Mouse (Mus musculus) CH12.LX (cell line): ENCODE data around the gene 3110018I06Rik.

Source experiments
- CTCF ChIP-seq, 2 experiments: IDR thresholded peaks in 1 of 2; conservative IDR thresholded peaks in 1 of 2; 2 replicates each; pipeline ENCODE4 v1.5.1; 2011 to 2012; ENCODE audit warnings: low read depth in 2 of 2, low read length in 2 of 2, improper control_type of control experiment in 1 of 2, inconsistent platforms in 1 of 2, mild to moderate bottlenecking in 1 of 2, moderate library complexity in 1 of 2
- E2F4 ChIP-seq: IDR thresholded peaks from 2 replicates; pipeline ENCODE4 v1.6.1; 2011; ENCODE audit warnings: low read depth, low read length, improper control_type of control experiment; ENCODE audit not compliant: insufficient replicate concordance
- EP300 ChIP-seq: IDR thresholded peaks from 2 replicates; pipeline ENCODE4 v1.6.1; 2011; ENCODE audit warnings: low read length, improper control_type of control experiment
- MAX ChIP-seq: IDR thresholded peaks from 2 replicates; pipeline ENCODE4 v1.6.1; 2011; ENCODE audit warnings: low read length, improper control_type of control experiment
- PAX5 ChIP-seq: IDR thresholded peaks from 2 replicates; pipeline ENCODE4 v1.6.1; 2012; ENCODE audit warnings: low read length, inconsistent platforms, mixed read lengths
- POLR2A ChIP-seq: IDR thresholded peaks from 2 replicates; pipeline ENCODE4 v1.6.1; 2011; ENCODE audit warnings: low read depth, mild to moderate bottlenecking, improper control_type of control experiment, low read length
- POLR2AphosphoS2 ChIP-seq: IDR thresholded peaks from 2 replicates; pipeline ENCODE4 v1.6.1; 2011; ENCODE audit warnings: low read depth, low read length, improper control_type of control experiment
- RAD21 ChIP-seq: IDR thresholded peaks from 2 replicates; pipeline ENCODE4 v1.6.1; 2011; ENCODE audit warnings: low read depth, mild to moderate bottlenecking, low read length, improper control_type of control experiment, moderate library complexity
- SMC3 ChIP-seq: IDR thresholded peaks from 2 replicates; pipeline ENCODE4 v1.6.1; 2011; ENCODE audit warnings: low read depth, low read length, improper control_type of control experiment
- ZC3H11A ChIP-seq: IDR thresholded peaks from 2 replicates; pipeline ENCODE4 v1.6.1; 2012; ENCODE audit warnings: low read depth, mild to moderate bottlenecking, inconsistent platforms, low read length, improper control_type of control experiment
- ZNF384 ChIP-seq: IDR thresholded peaks from 2 replicates; pipeline ENCODE4 v1.6.1; 2012; ENCODE audit warnings: low read depth, low read length, improper control_type of control experiment, inconsistent platforms

DNA sequence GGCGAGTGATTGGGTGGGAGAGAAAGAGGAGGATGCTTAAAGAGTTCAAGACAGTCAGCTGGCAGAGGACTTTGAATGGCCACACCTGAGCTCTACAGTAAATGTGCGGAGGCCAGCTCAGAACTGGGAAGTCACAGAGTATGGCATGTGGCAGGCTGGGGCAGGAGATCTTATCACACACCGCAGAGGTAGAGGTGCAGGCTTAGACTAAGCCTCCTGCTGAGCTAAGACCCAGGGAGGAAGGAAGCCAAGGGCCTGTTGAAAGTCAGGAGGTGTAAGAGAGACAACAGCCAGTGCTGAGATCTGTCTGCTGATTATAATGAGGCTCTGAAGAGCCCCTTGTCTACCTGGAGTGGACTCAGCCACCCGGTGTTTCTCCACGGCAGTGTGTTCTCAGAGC, 8.5 kb downstream of the 3110018I06Rik start:
- TF ChIP-seq CTCF (conservative IDR thresholded peaks at IDR 0.05 in 1 of 2, IDR thresholded peaks at IDR 0.05 in 1 of 2; ENCODE audit: low read depth in 2 of 2, low read length in 2 of 2) (no peak), E2F4 (no peak), MAX (no peak), PAX5 (no peak), ZC3H11A (no peak), RAD21 (no peak), SMC3 (no peak), POLR2AphosphoS2 (no peak), POLR2A (no peak), ZNF384 (no peak), EP300 (no peak)
